Mouse (Mus musculus): ENCODE data around the gene Ryr1. TPM values are rescaled to one million over a fixed set of nuclear protein-coding genes. Genes with fewer than 3 reads are reported as not detected.
"Not testable (repeated sequence)": the region's sequence is repeated elsewhere in the genome, so short reads cannot be mapped to it uniquely, and the experiment has no call there.

Ryr1 gene
- total RNA-seq, 2 experiments from 2014 or later, result 11.2 to 44.9 TPM

- no peak for DNase-seq
Observed at GRCm38 (mm10) chr7:28985207-28985606, 139.8 kb downstream of the Ryr1 start.

GRCm38 (mm10) chr7:28984452-28984851 is 140.5 kb downstream of the Ryr1 start:
- no peak for DNase-seq

- no peak for DNase-seq
Observed at GRCm38 (mm10) chr7:28983849-28984248, 141.1 kb downstream of the Ryr1 start.

GRCm38 (mm10) chr7:28983141-28983564 is 141.8 kb downstream of the Ryr1 start:
- DNase-seq, result no peak

DNA sequence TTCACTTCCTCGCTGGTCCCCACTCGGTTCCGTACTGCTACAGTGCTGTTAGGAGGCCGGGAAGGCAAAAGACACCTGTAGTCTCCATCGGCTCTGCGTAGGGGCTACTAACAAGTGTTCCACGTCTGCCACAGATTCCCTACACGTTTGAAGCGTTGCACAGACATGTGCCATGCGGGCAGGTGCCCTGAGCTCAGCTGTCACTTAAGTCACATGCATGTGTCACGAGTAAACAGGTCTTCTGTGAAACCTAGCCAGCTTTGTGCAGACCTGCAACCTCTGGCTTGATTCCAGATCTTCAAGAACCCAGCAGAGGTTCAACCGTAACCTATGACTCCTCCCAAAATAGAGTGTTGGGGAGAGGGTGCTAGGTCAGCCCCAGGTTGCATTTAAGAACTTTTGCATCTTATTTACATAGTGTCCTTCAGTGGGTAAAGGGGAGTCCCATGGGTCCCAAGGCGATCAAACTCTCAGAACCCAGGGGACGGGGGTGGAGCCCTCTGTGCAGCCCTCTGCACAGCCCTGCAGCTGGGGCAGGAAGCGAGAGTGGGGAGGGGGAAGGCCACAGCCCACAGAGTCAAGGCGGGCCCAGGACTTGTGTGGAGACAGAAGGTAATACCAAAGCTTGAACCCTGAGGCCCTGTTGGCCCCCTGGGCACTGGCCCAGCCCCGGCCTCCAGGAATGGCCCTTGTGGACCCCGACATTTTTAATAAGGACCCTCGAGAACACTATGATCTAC is 142.5 kb downstream of the Ryr1 start:
- DNase-seq, result peak; percentile 30

- peak; percentile 95 for DNase-seq
Observed at GRCm38 (mm10) chr7:28981651-28982273, 143.2 kb downstream of the Ryr1 start, which contains the start of the genes Eif3k and Map4k1. Gene Eif3k, minus strand, starts transcription at chr7:28981864. Gene Map4k1, plus strand, starts transcription at chr7:28982050.

GRCm38 (mm10) chr7:28977556-28977955 is 147.4 kb downstream of the Ryr1 start:
- DNase-seq, result no peak

DNA sequence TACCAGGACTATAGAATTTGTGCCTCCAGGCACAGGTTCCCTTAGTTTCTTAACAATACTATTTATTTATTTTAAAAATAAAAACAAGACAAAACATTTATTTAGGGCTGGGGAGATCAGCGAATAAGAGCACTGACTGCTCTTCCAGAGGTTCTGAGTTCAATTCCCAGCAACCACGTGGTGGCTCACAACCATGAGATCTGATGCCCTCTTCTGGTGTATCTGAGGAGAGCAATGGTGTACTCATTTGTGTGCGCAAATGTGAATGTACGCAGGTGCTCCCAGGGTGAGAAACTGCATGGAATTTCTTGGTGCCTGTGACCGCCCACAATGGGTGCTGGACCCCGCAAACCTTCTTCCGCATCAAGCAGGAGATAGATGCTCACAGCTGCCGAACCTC is 152.0 kb downstream of the Ryr1 start:
- no peak for DNase-seq

GRCm38 (mm10) chr7:28972542-28972985 is 152.4 kb downstream of the Ryr1 start:
- peak; percentile 87 for DNase-seq

DNA sequence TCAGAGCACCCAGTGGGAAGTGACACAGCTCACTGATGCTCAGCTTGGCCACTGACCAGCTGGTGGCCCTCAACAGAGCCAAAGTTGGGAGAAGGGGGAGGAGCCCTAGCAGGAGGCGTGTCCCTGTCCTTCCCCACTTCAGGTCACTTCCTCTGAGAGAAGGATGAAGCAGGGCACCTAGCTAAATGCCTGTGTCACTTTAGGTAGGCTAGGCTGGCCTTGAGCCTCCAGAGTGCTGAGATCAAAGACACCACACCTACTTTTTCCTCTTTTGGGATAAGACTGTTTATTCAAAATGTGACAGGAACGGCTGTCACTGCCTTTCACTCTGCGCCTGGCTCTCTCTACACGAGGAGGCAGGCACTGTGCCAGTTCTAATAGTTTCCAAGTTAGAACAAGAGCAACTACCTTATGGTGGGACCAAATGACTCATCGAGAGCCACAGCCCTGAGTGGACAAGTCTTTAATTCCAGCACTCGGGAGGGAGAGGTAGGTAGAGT is 153.2 kb downstream of the Ryr1 start:
- DNase-seq, result peak; percentile 73

DNA sequence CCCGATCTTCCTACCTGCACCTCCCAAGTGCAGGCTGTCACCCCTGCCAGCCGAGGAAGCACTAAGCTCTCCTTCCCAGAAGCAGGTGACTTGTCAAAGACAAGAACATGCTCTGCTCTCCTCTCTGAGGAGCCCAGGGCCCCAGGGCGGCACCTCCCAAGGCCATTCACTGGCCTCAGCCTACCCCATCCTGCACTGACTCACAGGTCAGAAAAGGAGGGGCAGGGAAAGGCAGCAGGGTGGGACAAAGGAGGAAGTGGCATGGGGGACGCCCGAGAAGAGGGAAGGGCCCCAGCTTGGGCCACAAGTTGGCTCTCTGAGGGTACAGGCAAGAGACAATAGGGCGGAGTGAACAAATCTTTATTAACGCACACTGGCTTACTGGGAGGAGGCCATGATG is 153.9 kb downstream of the Ryr1 start:
- no peak for DNase-seq

DNA sequence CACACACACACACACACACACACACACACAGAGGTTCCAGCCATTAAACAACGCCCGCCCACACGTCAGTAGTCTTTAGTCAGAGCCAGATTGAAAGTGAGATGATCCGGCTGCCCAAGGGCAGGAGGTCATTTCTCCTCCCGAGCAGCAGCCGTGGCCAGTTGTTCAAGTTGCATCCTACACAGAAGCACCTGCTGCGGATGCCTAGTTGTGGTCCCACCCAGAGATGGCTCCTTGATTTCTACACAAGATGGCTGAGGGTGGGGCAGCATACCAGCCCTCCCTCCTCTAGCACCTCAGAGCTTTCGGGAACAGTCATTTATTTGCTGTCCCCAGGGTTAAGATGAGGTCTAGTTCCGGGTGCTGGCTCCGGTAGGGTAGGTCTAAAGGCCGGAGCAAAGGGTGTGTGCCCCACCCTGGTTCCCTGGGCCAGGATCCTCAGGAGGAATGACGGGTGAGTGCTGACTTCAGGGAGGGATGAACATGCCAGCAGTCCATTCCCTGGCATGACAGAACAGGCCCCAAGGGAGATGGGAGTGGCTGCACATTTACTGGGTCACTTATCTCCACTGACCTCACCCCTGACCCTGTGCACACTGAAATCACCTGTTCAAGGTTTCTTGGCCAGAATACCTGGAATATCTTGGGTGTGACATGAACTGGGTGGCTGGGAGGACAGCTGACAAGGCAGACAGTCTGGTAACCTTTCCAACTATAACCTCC is 155.1 kb downstream of the Ryr1 start:
- no peak for DNase-seq

GRCm38 (mm10) chr7:28969271-28969670 is 155.7 kb downstream of the Ryr1 start:
- no peak for DNase-seq

DNA sequence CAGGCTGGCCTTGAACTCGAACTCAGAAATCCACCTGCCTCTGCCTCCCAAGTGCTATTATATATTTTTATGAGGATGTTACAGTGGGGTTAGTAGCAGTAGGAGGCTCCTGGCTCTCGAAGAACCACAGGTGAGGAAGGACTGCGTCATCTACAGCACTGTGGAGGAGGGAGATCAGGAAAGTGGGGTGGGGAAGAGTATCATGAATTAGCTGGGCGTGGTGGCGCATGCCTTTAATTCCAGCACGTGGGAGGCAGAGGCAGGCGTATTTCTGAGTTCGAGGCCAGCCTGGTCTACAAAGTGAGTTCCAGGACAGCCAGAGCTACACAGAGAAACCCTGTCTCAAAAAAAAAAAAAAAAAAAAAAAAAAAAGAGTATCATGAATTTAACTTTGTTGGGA is 156.9 kb downstream of the Ryr1 start:
- not testable (repeated sequence) for DNase-seq

DNA sequence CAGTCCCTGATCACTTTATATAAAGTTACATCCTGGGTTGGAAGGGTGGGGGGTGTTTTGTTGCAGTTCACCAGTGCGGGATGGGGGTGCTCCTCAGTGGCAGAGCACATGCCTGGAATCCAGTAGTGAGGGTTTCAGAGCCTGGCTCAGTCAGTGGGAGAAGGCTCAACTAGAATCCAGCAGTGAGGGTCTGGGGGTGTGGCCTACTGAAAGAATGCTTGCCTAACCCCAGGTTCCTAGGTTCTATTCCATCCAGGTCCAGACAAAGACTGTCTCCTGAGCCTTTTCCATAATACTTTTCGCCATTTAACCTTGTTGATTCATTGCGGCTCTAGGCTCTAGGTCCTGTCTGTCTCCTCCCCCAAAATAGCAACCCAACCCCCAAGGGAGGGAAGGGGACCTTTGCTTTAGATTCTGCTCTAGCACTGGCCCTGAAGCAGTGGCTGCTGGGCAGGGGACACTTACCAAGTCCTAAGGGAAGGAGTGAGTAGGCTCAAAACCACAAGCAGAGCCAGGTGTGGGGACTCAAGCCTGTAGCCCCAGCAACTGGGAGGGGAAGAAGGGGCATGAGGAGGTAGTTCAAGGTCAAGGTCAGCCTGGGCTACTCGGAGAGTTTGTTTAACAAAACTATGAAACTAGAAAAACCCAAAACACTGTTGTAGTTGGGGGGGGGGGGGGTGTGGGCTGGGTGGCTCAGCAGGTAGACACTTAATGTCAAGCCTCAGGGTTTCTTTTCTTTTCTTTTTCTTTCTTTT is 158.1 kb downstream of the Ryr1 start:
- peak; percentile 75 for DNase-seq

- DNase-seq, result no peak
Observed at GRCm38 (mm10) chr7:28966181-28966580, 158.8 kb downstream of the Ryr1 start.

DNA sequence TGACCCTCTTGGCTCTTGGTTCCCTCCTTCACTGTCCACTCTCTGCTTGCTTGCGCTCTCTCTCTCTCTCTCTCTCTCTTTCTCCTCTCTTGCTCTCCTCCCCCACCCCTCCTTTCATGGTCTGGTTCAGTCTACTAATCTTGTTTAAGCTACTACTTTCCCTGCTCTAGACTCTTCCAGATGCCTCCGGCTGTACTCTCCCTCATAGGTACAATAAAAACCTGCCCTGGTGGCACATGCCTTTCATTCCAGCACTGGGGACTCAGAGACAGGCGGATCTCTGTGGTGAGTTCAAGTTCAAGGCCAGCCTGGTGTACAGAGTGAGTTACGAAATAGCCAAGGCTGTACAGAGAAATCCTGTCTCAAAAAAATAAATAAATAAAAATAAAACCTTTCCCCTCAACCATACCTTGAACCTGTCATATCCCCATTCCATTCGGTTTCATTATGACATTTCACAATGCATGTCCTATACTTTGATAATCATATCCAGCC is 159.6 kb downstream of the Ryr1 start:
- DNase-seq, result no peak

DNA sequence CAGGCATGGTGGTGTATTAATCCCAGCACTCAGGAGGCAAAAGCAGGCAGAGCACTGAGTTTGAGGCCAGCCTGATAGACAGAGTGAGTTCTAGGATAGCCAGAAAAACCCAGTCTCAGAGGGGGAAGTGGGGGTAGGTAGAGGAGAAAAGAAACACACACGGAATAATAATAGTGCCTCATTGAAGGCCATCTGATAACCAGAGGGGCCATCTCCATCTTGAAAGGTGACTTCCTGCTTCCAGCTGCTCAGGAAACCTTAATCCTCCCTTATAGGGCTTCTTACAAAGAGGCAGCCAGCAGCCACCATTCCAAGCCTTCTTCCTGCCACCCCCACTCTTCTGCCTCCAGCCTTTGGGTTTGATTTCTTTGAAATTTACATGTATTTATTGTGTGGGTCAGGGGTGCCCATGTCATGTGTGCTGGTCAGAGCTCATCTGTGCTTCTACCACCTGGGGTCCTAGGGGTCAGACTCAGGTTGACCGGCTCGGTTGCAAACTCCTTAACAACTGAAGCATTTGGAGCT is 161.5 kb downstream of the Ryr1 start:
- DNase-seq, result no peak

DNA sequence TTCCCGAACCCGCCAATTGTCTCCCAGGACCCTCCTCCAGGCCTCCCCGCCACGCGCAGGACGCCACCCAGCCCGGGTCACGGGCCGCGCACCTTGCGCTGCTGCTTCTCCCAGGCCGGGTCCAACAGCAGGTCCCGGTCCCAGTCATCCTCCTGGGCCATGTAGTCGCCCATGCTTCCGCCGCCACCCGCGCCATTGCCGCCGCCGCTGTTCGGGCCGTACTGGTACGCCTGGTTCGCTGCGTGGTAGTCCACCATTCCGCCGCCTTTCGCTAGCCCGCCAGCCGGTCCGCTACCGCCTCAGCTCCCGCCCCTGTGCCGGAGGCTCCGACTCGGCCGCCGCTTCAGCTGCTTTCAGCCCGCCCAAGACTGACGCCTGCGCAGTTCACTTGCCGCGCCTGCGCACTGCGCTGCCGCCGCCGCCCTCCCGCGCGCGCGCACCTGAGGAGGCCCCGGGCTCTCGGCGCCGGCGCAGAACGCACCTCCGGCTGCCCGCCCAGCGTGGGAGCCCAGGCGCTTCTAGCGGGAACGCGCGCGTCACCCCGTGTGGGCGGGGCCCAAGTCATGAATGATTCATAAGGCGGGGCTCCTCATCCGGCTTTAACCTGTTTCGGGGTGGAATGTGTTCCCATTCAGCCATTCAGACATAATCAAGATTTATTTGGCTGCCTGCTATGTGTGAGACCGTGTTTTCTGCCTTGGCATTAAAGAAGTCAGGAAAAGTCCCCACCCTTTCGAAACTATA is 162.9 kb downstream of the Ryr1 start, which contains the start of gene Actn4:
Gene Actn4, minus strand, starts transcription at position 414 of the 744 bp plus-strand sequence.
- peak; percentile 99 for DNase-seq

GRCm38 (mm10) chr7:28961584-28961926 is 163.4 kb downstream of the Ryr1 start:
- DNase-seq, result no peak
